Mouse (Mus musculus) midbrain, postnatal 0 days (tissue): ENCODE data around the gene Arf6. TPM values are rescaled to one million over a fixed set of nuclear protein-coding genes. Genes with fewer than 3 reads are reported as not detected.
"Not testable (repeated sequence)": the region's sequence is repeated elsewhere in the genome, so short reads cannot be mapped to it uniquely, and the experiment has no call there.

Source experiments
- ATAC-seq: fragments of 200-750 bp; cut with Nextera tagmentation; 2 replicates; pipeline ENCODE4 v1.8.0; 2017; ENCODE audit warnings: moderate number of reproducible peaks, mild to moderate bottlenecking, moderate TSS enrichment, moderate library complexity; ENCODE audit not compliant: low FRiP score
- DNase-seq: peaks from one replicate; pipeline ENCODE4 v3.0.0-alpha.2; 2015; ENCODE audit warnings: low spot score
- H3K27ac ChIP-seq: fragments of 300-500 bp; sonication (generic); 2 replicates; pipeline ENCODE4 v1.5.1; 2014; ENCODE audit warnings: low read depth, mild to moderate bottlenecking, low read length, mixed read lengths
- H3K27me3 ChIP-seq: fragments of 300-500 bp; sonication (generic); 2 replicates; pipeline ENCODE4 v1.6.1; 2014; ENCODE audit warnings: low read length, control low read depth, mixed read lengths; ENCODE audit not compliant: insufficient read depth
- H3K36me3 ChIP-seq: fragments of 300-500 bp; sonication (generic); 2 replicates; pipeline ENCODE4 v1.6.1; 2014; ENCODE audit warnings: low read length, control low read depth, mixed read lengths; ENCODE audit not compliant: insufficient read depth
- H3K4me1 ChIP-seq: fragments of 300-500 bp; sonication (generic); 2 replicates; pipeline ENCODE4 v1.6.1; 2014; ENCODE audit warnings: mild to moderate bottlenecking, control low read depth, antibody characterized with exemption, low read length, mixed read lengths; ENCODE audit not compliant: insufficient read depth
- H3K4me2 ChIP-seq: fragments of 300-500 bp; sonication (generic); 2 replicates; pipeline ENCODE4 v1.6.1; 2014; ENCODE audit warnings: low read depth, mild to moderate bottlenecking, low read length, mixed read lengths; ENCODE audit not compliant: poor library complexity, severe bottlenecking
- H3K4me3 ChIP-seq: fragments of 300-500 bp; sonication (generic); 2 replicates; pipeline ENCODE4 v1.5.1; 2014; ENCODE audit warnings: low read depth, mild to moderate bottlenecking, low read length, moderate library complexity
- H3K9ac ChIP-seq: fragments of 300-500 bp; sonication (generic); replicated peaks from 2 replicates; pipeline ENCODE4 v1.6.1; 2014; ENCODE audit warnings: mild to moderate bottlenecking, low read length, moderate library complexity, mixed read lengths; ENCODE audit not compliant: poor library complexity, severe bottlenecking
- H3K9me3 ChIP-seq: fragments of 300-500 bp; sonication (generic); 2 replicates; pipeline ENCODE4 v1.6.1; 2016; ENCODE audit warnings: low read length, control low read depth
- CTCF ChIP-seq: IDR thresholded peaks from 2 replicates; pipeline ENCODE4 v1.5.1; 2016; ENCODE audit warnings: antibody characterized with exemption, mild to moderate bottlenecking
- WGBS: fragments of 180-500 bp; shearing (Covaris S2); extraction: QIAGEN DNeasy Blood & Tissue Kit; methylation state at CpG from one replicate; pipeline ENCODE4 v1.1.7; 2014; 5-methylcytosine and 5-hydroxymethylcytosine counted together
- polyA plus RNA-seq: library from polyadenylated mRNA; unstranded; fragments of >200 nt; fragmentation: Nextera tagmentation; extraction: Ambion mirVana; gene quantifications from 2 replicates; pipeline ENCODE4 v1.2.1, GENCODE M21; 2015
- total RNA-seq: library from RNA; depleted of rRNA; stranded (reverse); fragments of >200 nt; gene quantifications from 2 replicates; pipeline ENCODE4 v1.2.3, GENCODE M21; 2014

Arf6 gene
- total and polyA plus RNA-seq, 2 experiments from 2014 or later, result 42.0 to 122 TPM

GRCm38 (mm10) chr12:69362388-69362787 is 9.6 kb upstream of the Arf6 start:
- H3K4me1 ChIP-seq, result peaks cover 2% of the 10 kb centered on the region; the same call in 1 of the 2 replicates
- TF ChIP-seq CTCF, result no peak
- H3K9me3 ChIP-seq, result no peaks in the 10 kb centered on the region
- ATAC-seq, result no peak
- no peak overlapping the region for H3K9ac ChIP-seq
- no peaks in the 10 kb centered on the region for H3K36me3 ChIP-seq
- H3K27me3 ChIP-seq, result no peaks in the 10 kb centered on the region
- WGBS, result 46% methylated on average over 4 of the region's 4 CpGs
- no peak overlapping the region for H3K27ac ChIP-seq
- H3K4me3 ChIP-seq, result peak overlapping the region; percentile 50; the same call in 1 of the 2 replicates
- peak overlapping the region; percentile 48 for H3K4me2 ChIP-seq
- DNase-seq, result no peak

GRCm38 (mm10) chr12:69363110-69363509 is 8.8 kb upstream of the Arf6 start:
- not testable (repeated sequence) for H3K27me3 ChIP-seq, H3K4me1 ChIP-seq, DNase-seq, H3K9ac ChIP-seq, H3K9me3 ChIP-seq, H3K36me3 ChIP-seq, H3K4me2 ChIP-seq, H3K27ac ChIP-seq, ATAC-seq, H3K4me3 ChIP-seq
- 94% methylated on average over 7 of the region's 7 CpGs for WGBS

- Histone ChIP-seq H3K4me3 (peak overlapping the region; percentile 46), H3K9ac (peak overlapping the region; percentile 48), H3K9me3 (no peaks in the 10 kb centered on the region), H3K36me3 (no peaks in the 10 kb centered on the region), H3K4me1 (peaks cover 2% of the 10 kb centered on the region; the same call in 1 of the 2 replicates), H3K27me3 (no peaks in the 10 kb centered on the region), H3K27ac (no peak overlapping the region), H3K4me2 (peak overlapping the region; percentile 90)
- 5% methylated on average over 31 of the region's 32 CpGs for WGBS
- no peak for ATAC-seq
- TF ChIP-seq CTCF, result peak; percentile 46
- DNase-seq, result peak; percentile 22
Measured at GRCm38 (mm10) chr12:69363899-69364762, 7.8 kb upstream of the Arf6 start.

GRCm38 (mm10) chr12:69365757-69366156 is 6.2 kb upstream of the Arf6 start:
- H3K9ac ChIP-seq, result no peak overlapping the region
- no peaks in the 10 kb centered on the region for H3K9me3 ChIP-seq
- DNase-seq, result no peak
- no peak overlapping the region for H3K4me3 ChIP-seq
- TF ChIP-seq CTCF, result no peak
- no peaks in the 10 kb centered on the region for H3K36me3 ChIP-seq
- 82% methylated on average over 7 of the region's 7 CpGs for WGBS
- no peak overlapping the region for H3K4me2 ChIP-seq
- peaks cover 2% of the 10 kb centered on the region; the same call in 1 of the 2 replicates for H3K4me1 ChIP-seq
- no peak for ATAC-seq
- no peaks in the 10 kb centered on the region for H3K27me3 ChIP-seq
- no peak overlapping the region for H3K27ac ChIP-seq

GRCm38 (mm10) chr12:69366424-69366823 is 5.5 kb upstream of the Arf6 start:
- Histone ChIP-seq H3K9ac (no peak overlapping the region), H3K36me3 (no peaks in the 10 kb centered on the region), H3K27ac (no peak overlapping the region), H3K4me1 (peaks cover 2% of the 10 kb centered on the region; the same call in 1 of the 2 replicates), H3K4me3 (no peak overlapping the region), H3K4me2 (no peak overlapping the region), H3K9me3 (no peaks in the 10 kb centered on the region), H3K27me3 (no peaks in the 10 kb centered on the region)
- ATAC-seq (no peak), DNase-seq (peak; percentile 7)
- peak; percentile 51 for TF ChIP-seq CTCF

- DNase-seq (no peak), ATAC-seq (no peak)
- no peaks in the 10 kb centered on the region for H3K27me3 ChIP-seq
- H3K27ac ChIP-seq, result no peak overlapping the region
- no peak overlapping the region for H3K4me2 ChIP-seq
- no peak overlapping the region for H3K9ac ChIP-seq
- WGBS, result 73% methylated on average over 2 of the region's 2 CpGs
- no peak overlapping the region for H3K4me3 ChIP-seq
- H3K9me3 ChIP-seq, result no peaks in the 10 kb centered on the region
- TF ChIP-seq CTCF, result no peak
- no peaks in the 10 kb centered on the region for H3K36me3 ChIP-seq
- H3K4me1 ChIP-seq, result no peaks in the 10 kb centered on the region; the same call in 1 of the 2 replicates
Measured at GRCm38 (mm10) chr12:69367557-69367956, 4.4 kb upstream of the Arf6 start.
